Mouse (Mus musculus) layer of hippocampus, adult 9-11 months (tissue): ENCODE measurements around the gene Nr4a1.
A peak's percentile ranks its signal among the peaks of the same experiment; 100 is the strongest.

Source experiments
- DNase-seq: peaks from one replicate; pipeline ENCODE4 v3.0.0; 2022

Nr4a1 gene

DNA sequence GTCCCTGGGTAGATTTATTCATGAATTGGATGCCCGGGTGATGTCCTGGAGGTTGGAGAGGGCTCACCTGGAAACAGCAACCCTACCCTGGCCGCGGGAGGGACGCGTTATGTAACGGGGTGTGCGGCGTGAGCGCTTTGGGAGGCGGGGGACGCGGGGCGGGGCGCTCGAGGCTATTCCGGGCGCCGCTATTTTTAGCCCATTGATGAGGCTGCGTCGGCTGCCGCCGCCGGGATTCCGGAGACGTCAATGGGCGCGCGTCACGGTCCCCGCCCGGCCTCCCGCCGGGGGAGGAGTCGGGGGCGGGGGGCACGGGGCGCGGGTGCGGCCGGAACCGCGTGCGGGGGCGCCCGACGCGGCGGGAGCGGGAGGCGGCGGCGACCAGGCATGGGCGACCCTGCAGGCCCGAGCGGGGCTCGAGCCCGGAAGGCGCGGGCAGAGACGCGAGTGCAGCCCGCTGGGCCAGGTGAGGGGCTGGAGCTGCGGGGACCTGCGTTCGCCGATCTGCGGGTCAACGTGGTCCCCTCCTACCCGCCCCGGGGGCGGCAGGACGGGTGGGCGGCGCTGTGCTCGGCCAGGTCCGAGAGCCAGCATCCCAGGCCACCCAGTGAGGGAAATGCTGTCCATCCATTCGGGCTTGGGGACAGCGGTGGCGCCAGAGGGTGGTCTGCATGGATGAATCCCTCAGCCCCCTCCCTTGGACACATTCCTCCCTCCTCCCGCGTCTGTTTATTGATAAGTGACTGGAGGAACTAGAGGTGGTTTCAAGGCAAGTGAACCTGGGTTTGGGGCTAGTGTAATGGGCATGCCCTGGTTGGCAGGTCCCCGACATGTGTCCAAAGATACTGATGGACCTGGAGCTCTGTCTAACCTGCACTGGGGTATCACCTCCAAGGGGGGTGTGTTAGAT is at the start of gene Nr4a1:
TSS of gene Nr4a1 (plus strand) at position 384 of the 910 bp plus-strand sequence.
- DNase-seq, result no peak

DNA sequence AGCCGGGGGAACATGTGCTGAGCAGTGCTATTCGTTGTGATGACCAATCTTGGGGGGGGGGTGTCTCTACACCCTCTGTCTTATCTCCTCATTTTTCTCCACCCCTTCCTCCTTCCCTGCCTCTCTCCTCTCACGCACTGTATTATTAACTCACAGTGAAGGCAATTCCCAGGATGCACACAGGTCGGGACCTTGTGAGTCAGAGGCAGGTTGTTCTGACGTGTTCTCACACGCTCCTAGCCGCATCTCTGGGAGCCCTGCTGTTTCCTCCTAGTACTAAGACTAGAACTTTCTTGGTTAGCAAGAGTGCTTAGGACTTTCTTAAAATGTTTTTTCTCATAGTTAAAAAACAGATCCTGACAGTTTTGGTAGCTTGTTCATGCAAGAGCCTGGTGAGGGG is 49.3 kb upstream of the Nr4a1 start:
- DNase-seq, result no peak

DNA sequence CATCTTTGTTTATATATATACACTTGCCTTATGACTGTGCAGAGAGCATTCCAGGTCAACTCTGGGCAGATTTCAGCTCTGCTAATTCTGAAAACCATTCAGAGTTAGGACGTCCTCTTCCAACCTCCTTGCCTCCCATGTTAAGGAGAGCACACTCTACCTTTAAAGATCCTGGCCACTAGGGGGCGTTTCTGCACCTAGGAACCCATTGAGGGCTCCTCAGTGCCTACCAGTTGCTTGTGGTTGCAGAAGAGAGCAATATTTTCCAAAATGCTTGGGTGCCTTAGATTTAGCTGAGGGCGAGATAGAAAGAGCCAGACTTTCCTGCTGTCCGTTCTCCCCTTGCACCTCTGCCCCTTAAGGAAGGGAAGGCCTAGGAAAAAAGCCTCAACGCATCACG is 43.8 kb upstream of the Nr4a1 start:
- no peak for DNase-seq

DNA sequence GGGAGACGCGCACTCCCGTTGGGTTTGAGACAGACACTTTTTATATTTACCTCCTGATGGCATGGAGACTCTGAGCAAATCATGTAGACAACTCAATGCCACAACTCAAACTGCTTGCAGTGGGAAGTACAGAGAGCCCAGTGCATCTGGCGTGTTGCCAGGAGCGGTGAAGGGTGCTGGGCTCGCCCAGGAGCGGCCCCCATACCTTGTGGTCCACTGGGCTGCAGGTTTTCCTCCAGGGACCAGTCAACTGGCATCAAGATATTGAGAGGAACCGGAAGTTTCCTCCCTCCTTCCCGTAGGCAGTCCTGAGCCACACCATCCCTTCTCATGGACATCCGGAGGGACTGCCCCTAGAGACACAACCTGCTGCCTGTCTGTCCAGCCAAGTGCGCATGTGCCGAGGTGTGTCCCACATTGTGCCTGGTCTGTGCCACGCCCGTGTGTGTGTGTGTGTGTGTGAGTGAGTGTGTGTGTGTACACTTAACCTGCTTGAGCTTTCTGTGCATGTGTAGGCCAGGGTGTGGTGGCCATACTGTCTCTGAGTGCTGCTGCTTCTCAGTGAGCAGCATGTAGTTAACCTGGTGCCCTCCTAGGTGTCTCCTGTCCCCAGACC is 43.0 kb upstream of the Nr4a1 start:
- DNase-seq, result no peak

DNA sequence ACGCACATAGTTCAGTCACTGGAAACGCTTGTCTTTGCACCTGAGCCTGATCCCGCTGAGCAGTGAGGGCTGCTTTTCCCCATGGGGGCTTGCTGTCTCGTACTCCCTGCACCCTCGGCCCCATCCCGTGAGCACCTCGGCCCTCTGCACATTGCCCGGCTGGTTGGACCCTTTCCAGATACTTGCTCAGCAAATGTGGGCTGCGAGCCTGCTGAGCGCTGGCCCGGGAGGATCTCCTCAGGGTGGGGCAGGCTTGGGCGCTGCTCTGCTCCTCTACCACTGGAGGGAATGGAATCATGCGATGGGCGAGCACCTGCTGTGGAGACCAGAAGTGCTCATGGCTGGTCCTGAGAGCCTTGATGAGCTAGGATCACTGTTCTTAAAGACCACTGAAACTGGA is 41.6 kb upstream of the Nr4a1 start:
- DNase-seq, result no peak

DNA sequence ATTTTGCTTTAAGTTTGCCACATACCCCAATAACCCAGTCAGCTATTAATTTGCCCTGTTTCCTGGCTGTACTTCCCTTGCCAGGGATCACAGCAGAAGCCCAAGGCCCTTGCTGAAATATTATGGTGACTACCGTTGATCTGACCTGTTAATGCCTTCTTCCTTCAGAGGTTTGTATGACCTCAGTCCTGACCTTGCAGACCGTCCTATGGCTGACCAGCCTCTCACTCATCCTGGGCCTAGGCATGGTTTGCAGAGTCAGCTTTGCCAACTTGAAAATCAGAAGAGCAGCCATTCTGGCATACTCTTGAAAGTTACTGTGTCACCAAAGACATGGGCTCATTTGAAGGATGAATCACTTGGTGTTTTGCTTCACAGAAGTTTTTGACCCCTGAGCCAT is 38.9 kb upstream of the Nr4a1 start:
- no peak for DNase-seq

DNA sequence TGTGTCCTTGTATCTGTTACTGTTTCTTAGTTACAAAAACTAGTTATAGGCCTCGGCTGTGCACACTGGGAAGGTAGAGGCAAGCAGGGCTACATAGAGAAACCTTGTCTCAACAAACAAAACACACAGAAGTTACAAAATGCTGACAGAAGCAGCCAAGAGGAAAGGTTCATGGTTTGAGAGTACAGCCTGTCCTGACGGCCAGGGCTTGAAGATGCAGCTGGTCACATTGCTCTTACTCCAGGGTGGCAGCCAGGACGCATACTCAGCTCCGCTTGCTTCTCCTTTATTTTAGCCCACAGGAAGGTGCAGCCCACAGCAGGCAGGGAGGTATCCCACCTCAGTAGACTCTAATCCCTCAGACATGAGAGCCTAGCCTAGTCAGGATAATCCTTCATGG is 38.0 kb upstream of the Nr4a1 start:
- DNase-seq, result no peak

DNA sequence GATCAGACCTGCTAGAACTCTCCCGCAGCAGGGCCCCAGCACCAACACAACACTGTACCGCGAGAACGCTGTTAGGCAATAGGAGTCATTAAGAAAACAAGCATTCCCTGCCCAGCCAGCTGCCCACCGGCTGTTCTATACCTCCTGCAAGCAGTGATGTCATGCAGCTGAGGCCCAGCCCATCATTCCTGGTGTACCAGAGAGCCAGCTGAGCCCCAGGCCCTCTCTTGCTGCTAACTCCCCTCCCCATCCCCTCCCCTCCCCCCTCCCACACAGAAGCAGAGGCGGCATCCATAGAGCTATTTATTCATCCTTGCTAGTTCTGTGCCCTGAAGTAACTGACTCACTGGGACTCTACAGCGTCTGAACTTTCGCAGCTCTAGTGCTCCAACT is 33.2 kb upstream of the Nr4a1 start:
- DNase-seq, result no peak

DNA sequence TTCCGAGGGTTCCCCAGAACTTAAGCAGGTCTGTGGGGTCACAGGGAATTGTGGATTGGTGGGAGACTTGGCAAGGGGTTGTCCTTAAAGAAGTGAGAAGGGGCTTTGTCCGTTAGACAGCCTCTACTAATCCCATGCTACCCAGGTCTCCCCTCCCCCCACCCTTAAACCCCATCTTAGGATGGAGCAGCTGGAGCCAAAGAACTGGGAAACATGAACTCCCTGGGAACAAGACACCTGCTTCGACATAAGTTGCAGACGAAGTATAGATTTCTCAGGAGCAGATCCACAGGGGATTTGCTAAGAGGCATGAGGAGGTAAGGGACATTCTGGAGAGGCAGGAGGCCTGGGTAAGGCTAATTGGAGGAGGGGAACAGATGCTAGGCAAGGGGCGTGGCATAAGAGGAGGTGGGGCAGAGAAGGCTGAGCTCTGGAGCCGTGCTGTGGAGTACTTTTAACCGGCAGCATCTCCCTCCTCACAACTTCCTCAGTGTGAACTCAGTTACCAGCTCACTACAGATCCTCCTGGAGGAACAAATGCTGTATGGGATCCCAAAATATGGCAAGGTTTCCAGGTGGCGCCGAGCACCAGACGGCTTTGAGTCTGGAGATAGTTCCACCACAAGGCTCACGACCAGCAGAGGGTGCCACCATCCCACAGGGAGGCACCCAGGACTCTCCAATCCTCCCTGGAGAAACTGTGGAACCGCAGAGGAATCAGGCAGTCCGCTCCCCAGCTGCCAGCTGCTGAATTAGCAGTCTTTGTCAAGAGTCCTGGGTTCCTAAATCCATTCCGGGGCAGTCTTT is 32.6 kb upstream of the Nr4a1 start:
- DNase-seq, result peak; percentile 92

DNA sequence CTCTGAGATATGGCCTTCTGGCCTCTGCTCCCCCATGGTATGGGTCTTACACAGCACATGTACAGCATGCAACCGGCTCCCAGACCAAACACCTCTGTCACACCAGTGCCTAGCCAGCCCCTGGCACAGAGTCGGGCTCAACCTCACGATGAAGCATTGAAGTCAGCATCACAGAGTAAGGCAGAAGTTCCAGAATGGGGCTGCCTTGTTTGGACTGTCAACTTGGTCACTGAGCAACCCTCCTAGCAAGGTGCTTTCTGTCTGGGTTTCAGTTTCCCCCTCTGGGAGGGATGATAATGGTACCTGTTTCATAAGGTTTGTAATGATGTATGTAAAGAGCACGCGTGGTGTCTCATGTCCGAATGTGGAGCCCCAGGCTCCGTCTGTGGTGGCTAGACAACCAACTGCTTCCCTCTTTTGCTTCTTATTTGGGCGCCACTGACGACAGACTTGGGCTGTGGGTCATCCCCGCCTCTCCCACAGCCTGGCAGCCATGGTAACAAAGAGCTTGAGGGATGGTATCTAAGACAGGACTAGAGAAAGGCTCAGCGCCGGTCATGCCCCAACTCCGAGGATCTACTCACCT is 31.1 kb upstream of the Nr4a1 start:
- DNase-seq, result no peak

DNA sequence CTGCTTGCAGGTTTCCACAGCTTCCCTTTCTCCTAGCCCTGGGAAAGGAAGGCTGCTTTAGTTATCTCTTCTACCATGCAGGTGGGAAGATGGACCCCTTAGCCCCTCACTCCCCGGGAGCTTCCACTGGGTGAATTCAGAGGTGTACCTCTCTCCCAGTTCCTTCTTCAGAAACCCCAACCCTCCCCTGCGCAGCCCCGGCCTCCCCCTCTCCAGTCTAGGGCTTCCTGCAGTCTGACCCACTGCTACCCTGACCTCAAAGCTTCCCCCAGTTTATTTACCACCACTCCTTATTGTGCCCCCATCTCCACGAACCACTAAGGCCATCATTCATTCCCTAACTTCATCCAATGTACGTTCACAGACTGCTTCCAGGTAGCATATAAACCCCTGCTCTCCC is 30.5 kb upstream of the Nr4a1 start:
- no peak for DNase-seq

DNA sequence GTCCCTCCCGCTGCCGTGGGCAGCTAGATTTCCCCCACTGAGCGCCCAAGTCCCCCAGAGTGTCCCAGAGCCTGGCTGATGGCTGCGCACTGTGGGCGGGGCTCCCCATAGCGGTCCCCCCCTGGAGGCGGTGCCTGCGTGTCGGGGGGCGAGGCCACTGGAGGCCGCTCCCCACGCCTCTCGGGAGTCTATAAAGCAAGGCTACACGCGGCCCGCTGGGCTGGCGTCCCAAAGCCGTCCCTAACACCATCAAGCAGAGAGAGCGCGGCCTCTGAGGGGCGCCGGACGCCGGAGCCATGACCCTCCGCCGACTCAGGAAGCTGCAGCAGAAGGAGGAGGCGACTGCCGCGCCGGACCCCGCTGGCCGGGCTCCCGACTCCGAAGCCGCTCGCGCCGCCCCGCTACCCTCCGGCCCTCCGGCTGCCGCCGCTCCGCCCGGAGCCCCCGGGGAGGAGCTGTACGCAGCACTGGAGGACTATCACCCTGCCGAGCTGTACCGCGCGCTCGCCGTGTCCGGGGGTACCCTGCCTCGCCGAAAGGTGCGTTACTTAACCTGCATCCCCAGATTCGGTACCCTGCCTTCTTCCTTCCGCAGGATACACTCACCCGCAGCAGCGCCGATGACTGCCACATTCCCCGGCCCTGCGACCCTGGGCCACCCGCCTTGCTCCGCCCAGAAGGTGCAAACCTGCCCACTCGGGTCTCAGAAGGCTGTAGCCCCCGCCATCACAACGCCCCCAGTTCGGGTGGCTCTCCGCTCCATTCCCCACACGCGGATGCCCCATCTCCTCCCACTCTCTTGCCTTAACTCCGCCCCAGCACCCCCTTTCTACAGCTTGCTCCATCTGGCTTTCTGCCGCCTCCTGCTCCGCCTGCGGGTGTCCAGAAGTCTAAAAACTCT is 29.8 kb upstream of the Nr4a1 start, which contains the start of gene Grasp:
TSS of gene Grasp (plus strand) at position 183 of the 901 bp plus-strand sequence.
- peak; percentile 93 for DNase-seq

DNA sequence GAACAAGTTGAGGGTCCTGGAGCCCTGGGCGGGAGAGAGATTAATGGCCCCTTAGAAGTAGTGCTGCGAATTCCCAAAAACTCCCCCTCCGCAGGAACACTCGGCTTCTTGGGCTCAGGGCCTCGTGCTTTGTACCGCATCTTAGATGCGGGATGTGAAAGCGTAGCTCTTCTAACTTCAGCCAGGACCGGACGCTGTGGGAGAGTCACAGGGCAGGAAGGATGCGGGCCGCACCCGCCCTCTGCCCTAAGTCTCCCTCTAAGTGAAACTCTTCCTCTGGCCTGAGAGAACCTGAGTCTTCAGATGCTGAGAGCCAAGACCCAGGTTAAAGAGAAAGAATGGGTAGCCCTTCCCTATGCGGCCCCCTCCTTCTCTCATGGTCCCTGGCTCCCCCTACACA is 29.1 kb upstream of the Nr4a1 start:
- DNase-seq, result no peak

DNA sequence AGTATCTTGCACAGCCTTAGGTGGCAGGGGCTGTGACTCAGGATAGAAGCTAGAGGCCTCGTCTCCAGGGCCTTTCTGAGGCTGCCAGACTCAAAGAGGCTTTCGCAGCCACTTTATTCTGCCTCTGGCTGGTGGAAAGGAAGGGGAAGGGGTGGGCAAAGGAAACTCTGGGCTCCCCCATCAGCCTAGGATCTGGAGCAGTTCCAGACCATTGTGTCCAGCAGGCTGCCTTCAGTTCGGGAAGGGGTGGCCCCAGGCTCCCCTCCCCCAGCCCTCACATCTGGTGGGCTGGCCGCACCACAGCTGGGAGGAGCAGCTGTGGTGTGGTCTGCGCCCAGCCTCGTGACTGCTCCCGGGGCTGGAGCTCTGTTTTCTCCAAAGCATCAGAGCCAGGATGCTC is 26.1 kb upstream of the Nr4a1 start:
- no peak for DNase-seq

DNA sequence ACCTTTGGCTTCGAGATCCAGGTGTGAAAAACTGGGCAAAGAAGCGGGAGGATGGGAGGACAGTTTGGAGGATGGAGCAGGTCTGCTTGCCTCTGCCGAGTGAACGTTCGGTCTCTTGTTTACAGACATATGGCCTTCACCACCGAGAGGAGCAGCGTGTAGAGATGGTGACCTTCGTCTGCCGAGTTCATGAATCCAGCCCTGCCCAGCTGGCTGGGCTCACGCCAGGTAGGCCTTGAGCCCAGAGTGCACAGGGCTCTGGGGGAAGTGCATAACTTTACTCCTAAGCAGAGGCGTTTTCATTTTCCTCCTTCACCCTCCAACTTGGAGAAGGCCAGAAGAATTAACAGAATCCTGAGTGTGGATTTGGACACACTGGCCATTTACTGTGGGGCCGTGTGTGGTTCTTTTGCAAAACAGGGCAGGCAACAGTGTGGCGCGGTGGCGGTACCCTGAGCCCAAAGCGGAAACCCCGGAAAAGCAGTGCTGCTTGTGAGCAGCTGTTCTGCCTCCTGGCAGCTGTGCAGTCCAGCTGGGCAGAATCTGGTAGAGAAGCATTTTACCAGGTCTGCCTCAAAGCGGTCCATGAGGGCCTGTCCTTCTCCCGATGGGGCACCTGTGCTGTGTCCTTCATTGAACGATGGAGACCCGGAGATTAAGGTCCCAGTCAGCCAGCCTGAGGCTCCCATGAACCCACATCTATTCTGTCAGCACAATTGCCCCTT is 25.0 kb upstream of the Nr4a1 start:
- DNase-seq, result no peak

DNA sequence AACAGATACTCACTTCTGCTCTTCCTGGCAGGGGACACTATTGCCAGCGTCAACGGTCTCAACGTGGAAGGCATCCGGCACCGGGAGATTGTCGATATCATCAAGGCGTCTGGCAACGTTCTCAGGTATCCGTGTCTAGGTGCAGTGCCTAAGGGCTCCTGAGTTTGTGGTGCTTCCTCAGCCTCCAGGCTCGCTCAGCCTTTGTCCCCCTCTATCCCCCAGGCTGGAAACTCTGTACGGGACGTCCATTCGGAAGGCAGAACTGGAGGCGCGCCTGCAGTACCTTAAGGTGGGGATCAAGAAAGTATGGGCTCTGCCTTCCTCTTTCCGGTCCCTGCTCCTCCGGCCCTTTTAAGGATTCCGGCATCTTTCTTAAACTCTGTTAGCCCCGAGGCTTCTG is 23.6 kb upstream of the Nr4a1 start:
- DNase-seq, result no peak

DNA sequence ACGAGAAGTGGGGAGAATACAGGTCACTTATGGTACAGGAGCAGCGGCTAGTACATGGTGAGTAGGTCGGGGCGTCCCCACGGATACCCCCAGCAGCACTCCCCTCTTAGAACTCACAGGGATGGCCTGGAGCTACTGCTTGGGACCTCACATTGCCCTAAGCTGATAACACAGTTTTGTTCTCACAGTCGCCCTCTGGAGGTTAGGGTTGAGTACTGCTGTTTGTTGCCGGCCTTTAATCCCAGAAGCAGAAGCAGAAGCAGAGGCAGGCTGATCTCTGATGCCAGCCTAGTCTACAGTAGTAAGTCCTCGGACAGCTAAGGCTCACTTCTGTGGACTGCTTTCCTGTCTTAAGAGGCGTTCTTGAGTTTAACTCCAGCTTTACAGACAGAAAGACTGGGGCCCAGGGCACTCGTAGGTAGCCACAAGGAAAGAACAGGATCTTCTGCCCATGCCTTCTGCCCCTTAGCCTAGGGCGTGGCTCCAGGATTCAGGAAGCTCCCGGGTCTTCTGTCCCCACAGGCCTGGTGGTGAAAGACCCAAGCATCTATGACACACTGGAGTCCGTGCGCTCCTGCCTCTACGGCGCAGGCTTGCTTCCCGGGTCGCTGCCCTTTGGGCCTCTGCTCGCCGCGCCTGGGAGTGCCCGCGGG is 22.9 kb upstream of the Nr4a1 start:
- DNase-seq, result no peak

DNA sequence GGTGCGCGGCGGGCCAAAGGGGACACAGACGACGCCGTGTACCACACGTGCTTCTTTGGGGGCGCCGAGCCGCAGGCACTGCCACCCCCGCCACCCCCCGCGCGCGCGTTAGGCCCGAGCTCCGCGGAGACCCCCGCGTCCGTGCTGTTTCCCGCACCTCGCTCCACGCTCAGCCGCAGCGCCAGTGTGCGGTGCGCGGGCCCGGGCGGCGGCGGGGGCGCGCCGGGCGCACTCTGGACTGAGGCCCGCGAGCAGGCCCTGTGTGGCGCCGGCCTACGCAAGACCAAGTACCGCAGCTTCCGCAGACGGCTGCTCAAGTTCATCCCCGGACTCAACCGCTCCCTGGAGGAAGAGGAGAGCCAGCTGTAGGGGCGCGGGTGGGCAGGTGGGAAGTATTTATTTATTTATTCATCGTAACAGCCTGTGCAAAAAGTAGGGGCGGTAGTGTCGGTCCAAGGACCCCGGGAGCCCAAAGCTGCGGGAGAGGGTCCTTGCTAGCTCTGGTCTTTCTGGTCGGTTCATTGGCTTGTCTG is 22.4 kb upstream of the Nr4a1 start:
- no peak for DNase-seq

DNA sequence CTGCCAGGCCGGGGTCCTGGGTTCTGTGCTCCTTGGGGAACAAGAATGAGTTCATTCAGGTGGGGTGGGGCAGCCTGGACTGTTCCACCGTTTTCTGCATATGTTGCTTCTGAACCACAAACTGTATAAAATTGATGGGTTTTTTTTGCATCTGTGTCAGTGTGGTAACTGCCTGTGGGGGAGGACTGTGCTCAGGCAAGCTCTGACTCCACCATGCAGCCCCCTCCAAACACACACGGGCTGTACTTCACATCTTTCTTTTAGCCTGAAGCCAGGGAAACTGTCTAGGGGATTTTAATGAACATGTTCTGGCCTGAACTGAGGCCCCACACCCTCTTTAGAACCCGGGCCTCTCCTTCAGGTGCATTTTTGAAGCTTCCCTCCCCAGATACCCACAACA is 21.5 kb upstream of the Nr4a1 start:
- no peak for DNase-seq

DNA sequence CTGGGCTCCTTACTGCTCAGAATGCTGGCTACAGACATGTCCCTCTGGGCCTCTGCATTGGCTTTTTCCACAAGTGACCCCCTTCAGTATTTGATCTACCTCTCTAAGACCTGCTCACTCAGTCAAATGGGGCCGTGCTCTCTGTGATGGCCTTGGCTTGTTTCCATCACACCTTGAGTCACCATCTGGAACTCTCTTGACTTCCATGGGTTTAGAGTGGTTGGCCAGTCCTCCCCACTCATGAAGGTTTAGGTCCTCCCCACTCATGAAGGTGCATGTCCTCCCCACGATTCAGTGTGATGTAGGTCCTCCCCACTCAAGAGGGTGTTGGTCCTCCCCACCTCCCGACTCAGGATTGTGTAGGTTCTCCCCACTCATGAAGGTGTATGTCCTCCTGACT is 20.9 kb upstream of the Nr4a1 start:
- no peak for DNase-seq
